Mouse (Mus musculus): Measurements from ENCODE around the gene Cab39.
A peak's percentile ranks its signal among the peaks of the same experiment; 100 is the strongest.

Gene Cab39

DNA sequence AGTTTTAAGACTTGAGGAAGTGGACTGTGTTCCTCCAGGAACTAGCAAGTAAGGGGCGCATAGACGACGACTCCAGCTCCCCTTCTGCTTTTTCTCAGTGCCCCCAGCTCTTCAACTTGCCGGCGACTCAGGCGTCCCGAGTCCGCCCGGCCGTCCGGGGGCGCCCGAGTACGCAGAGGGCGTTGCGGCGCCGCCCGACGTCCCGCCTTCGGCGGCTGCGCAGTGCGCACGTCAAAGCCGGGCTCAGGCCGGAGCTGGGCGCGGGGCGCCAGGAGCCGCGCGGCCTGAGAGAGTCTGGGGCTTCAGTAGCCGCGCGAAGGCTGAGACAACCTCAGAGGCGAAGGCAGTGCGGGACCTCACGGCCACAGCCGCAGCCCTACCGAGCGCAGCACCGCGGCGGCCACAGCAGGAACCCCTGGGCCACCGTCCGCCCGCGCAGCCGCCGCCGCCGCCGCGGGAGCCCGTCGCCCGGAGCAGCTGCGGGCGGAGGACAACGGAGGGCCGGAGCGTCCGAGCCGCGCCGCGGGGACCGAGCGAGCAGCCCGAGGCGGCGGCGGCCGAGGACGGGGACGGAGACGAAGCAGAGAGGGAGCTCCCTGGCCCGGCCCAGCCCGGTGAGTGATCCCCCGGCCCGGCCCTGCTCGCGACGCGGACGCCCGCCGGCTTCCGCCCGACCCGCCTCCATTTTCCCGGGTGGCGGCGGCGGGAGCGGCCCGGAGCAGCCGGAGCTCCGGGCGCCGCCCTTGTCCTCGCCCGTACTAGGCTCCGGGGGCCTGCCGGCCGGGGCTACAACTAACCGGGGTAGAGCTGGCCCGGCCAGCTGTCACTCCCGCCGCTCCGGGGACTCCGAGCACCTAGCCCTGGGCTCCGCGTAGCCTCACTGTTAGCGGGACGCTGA is at the start of gene Cab39:
Cab39 (plus strand) TSS at position 234 of the 898 bp plus-strand sequence.
- DNase-seq (ENCODE audit: inconsistent age in 2 of 2, low spot score in 1 of 2): peak; percentile 92 to 96

DNA sequence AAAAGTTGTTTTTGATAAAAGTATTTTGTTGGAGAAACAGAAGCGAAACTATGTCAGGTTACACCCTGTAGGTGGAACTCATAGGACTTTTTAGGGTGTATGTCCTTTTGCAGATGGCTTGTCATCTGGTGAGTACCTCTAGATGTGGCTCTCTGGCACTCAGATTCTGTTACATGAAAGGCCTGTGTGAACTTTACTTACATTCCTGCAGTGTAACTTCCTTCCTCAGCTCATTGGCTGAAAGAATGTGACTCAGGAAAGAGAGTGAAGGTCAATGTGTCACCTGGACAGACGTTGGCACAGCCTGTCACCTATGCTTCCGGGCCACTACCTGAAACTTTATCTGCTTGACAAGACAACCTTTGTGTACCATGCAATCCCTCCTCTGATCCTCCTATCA is 48.7 kb upstream of the Cab39 start:
- DNase-seq (ENCODE audit: inconsistent age in 2 of 2, low spot score in 1 of 2): no peak

DNA sequence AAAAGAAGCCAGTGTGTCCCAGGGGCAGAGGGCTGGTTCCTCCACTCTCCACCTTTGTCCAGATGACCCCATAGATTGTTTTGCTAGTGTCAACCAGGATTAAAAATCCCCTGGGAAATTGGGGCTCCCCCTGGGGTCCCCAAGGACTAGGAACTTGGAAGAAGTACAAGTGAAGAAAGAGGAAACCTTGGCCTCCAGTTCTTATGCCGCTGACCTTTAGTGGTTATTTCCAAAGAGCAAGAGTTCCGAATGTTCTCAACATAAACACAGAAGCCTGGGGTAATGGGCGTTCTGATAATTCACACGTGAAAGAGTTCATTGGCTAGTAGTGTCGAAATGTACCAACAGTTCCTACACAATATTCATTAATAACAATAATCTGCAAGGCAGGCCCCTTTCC is 46.7 kb upstream of the Cab39 start:
- DNase-seq (ENCODE audit: inconsistent age in 2 of 2, low spot score in 1 of 2): peak in 1 of 2 experiments; percentile 56

GRCm38 (mm10) chr1:85749829-85750228 is 43.4 kb upstream of the Cab39 start:
- DNase-seq (ENCODE audit: inconsistent age in 2 of 2, low spot score in 1 of 2): no peak

GRCm38 (mm10) chr1:85750650-85751049 is 42.6 kb upstream of the Cab39 start:
- DNase-seq (ENCODE audit: inconsistent age in 2 of 2, low spot score in 1 of 2): no peak

DNA sequence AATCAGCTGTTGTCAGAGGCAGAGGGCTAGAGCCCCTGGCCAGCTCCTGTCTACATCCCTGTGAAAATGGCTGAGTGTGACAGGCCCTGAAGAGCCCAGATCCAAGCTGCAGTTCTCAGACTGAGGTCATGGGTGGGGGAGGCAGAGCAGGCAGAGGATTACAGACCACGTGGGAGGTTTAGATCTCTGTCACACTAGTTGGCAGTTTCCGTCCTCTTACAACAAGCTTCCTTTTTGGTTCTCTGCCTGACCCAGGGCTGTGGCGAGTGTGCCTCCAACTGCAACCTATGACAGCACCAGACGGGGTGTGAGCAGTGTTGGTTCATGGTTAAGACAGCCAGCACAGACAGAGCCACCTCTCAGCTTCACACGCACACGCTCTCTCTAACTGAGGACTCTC is 41.7 kb upstream of the Cab39 start:
- peak; percentile 33 to 78 for DNase-seq (ENCODE audit: inconsistent age in 2 of 2, low spot score in 1 of 2)

GRCm38 (mm10) chr1:85751932-85752680 is 41.1 kb upstream of the Cab39 start:
- DNase-seq (ENCODE audit: inconsistent age in 2 of 2, low spot score in 1 of 2): peak in 1 of 2 experiments; percentile 63

- DNase-seq (ENCODE audit: inconsistent age in 2 of 2, low spot score in 1 of 2): peak in 1 of 2 experiments; percentile 39
These were observed 35.6 kb upstream of the Cab39 start for GRCm38 (mm10) chr1:85757531-85758230.

GRCm38 (mm10) chr1:85758231-85758968 is 34.8 kb upstream of the Cab39 start:
- no peak for DNase-seq (ENCODE audit: inconsistent age in 2 of 2, low spot score in 1 of 2)

DNA sequence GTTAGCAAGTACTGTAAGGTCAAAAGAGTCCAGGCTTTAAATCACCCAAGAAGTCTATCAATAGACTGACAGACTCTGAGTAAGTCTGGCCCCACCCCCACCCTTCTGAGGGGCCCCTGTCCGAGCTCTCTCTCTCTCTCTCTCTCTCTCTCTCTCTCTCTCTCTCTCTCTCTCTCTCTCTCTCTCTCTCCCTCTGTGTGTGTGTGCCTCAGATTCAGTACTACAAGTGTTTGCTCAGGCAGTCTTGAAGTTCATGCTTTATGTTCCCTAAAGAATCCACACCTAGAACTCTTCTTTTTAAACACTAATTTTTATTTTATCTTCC is 34.3 kb upstream of the Cab39 start:
- DNase-seq (ENCODE audit: inconsistent age in 2 of 2, low spot score in 1 of 2): no peak

- DNase-seq (ENCODE audit: inconsistent age in 2 of 2, low spot score in 1 of 2): no peak
These were observed 31.6 kb upstream of the Cab39 start for GRCm38 (mm10) chr1:85761665-85762064.

DNA sequence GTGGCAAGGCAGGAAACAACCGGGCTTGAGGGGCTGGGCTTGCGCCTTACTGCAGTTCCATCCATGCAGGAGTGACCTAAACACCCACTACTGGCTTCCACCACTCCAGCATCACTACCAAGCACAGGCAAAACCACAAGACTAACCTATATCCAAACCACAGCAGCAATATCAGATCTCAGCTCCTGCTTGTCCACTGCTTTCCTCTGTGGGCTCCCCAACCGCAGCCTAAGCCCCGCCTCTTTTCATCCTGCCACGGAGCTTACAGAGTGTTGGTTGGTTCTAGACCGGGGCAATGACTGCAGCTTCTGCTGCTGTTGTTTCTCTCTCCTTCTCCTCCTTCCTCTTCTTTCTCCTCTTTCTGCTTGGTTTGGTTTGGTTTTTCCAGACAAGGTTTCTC is 29.9 kb upstream of the Cab39 start:
- no peak for DNase-seq (ENCODE audit: inconsistent age in 2 of 2, low spot score in 1 of 2)

- DNase-seq (ENCODE audit: inconsistent age in 2 of 2, low spot score in 1 of 2): no peak
These were observed 28.9 kb upstream of the Cab39 start for GRCm38 (mm10) chr1:85764291-85764690.

- no peak for DNase-seq (ENCODE audit: inconsistent age in 2 of 2, low spot score in 1 of 2)
These were observed 27.1 kb upstream of the Cab39 start for GRCm38 (mm10) chr1:85766120-85766519.

- DNase-seq (ENCODE audit: inconsistent age in 2 of 2, low spot score in 1 of 2): no peak
These were observed 25.5 kb upstream of the Cab39 start for GRCm38 (mm10) chr1:85767754-85768153.

GRCm38 (mm10) chr1:85771976-85772375 is 21.3 kb upstream of the Cab39 start:
- peak; percentile 55 to 81 for DNase-seq (ENCODE audit: inconsistent age in 2 of 2, low spot score in 1 of 2)

DNA sequence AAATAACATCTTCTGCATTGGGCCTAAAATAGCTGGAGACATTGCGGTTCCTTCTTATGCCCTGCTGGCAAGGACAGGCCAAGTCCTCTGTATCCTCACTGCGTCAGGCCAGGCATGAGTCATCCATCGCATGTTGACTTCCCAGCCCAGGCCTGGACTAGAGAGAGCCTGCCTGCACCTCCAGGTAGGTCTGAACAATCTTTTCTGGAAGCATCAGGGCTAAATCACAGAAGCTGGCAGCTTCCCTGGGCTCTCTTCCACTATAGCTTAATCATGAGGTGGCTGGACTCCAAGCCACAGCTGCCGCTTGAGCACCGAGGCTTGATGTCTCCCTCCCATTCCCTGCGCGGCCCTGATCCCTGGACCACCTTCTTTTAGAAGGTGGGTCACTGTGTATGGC is 18.1 kb upstream of the Cab39 start:
- DNase-seq (ENCODE audit: inconsistent age in 2 of 2, low spot score in 1 of 2): peak; percentile 80 to 84

DNA sequence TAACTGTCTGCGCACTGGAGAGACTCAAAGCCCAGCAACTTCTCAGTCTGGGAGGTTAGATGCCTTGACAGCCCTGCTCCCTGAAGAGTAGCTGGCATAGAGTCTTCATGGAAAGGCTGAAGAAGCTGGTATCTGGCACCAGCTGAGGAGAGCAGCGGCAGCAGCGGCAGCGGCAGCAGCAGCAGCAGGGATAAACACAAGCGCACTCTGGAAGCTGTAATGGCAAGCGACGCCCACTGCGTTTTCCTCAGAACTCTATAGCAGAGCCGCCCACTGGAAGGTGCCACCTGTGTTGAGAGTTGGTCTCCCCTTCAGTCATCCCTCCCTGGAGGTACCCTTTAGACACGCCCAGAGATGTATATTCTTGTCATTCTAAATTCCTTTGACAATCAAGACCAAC is 17.1 kb upstream of the Cab39 start:
- no peak for DNase-seq (ENCODE audit: inconsistent age in 2 of 2, low spot score in 1 of 2)

- no peak for DNase-seq (ENCODE audit: inconsistent age in 2 of 2, low spot score in 1 of 2)
These were observed 14.8 kb upstream of the Cab39 start, which contains the start of gene A630001G21Rik for GRCm38 (mm10) chr1:85778436-85778835. Gene A630001G21Rik (minus strand): TSS chr1:85778643.

DNA sequence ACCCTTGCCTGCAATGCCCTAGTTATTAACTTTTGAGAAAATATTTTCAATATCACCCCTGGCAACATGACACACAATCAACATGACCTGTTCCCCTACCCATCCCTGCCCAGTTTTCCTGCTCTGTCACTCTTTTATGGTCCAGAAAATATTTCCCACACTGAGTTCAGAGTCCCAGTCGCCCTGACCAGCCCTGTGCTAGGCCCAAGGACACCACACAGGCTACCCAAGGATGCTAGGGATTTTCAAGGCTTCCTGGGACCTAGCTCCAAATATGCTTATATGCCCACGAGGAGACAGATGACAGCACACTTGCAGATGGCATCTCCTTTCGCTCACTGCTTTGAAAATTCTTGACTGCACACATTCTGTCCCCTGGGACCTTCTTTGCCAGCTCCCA is 14.2 kb upstream of the Cab39 start:
- DNase-seq (ENCODE audit: inconsistent age in 2 of 2, low spot score in 1 of 2): peak in 1 of 2 experiments; percentile 59

Data from adrenal gland, adult (tissue).